Mouse (Mus musculus): ENCODE data around the gene Ddn.

Gene Ddn

GRCm38 (mm10) chr15:98809390-98809789 lies at the start of gene Ddn:
TSS of gene Ddn (minus strand) at chr15:98809490.
- no peak for DNase-seq (ENCODE audit: low spot score in 2 of 2)

GRCm38 (mm10) chr15:98854214-98854613 lies 44.9 kb upstream of the Ddn start:
- DNase-seq (ENCODE audit: low spot score in 2 of 2) = no peak

- DNase-seq (ENCODE audit: low spot score in 2 of 2) = no peak
Observed at GRCm38 (mm10) chr15:98853161-98853937, 44.1 kb upstream of the Ddn start.

GRCm38 (mm10) chr15:98852733-98853132 lies 43.4 kb upstream of the Ddn start:
- no peak for DNase-seq (ENCODE audit: low spot score in 2 of 2)

- no peak for DNase-seq (ENCODE audit: low spot score in 2 of 2)
Observed at GRCm38 (mm10) chr15:98852071-98852470, 42.8 kb upstream of the Ddn start.

GRCm38 (mm10) chr15:98851229-98851818 lies 42.0 kb upstream of the Ddn start:
- DNase-seq (ENCODE audit: low spot score in 2 of 2) = no peak

- no peak for DNase-seq (ENCODE audit: low spot score in 2 of 2)
Observed at GRCm38 (mm10) chr15:98850668-98851067, 41.4 kb upstream of the Ddn start.

- no peak for DNase-seq (ENCODE audit: low spot score in 2 of 2)
Observed at GRCm38 (mm10) chr15:98849956-98850600, 40.8 kb upstream of the Ddn start.

- DNase-seq (ENCODE audit: low spot score in 2 of 2) = no peak
Observed at GRCm38 (mm10) chr15:98849165-98849564, 39.9 kb upstream of the Ddn start.

GRCm38 (mm10) chr15:98846140-98846539 lies 36.9 kb upstream of the Ddn start:
- DNase-seq (ENCODE audit: low spot score in 2 of 2) = no peak

GRCm38 (mm10) chr15:98845149-98845548 lies 35.9 kb upstream of the Ddn start:
- DNase-seq (ENCODE audit: low spot score in 2 of 2) = no peak

GRCm38 (mm10) chr15:98843595-98844223 lies 34.4 kb upstream of the Ddn start:
- DNase-seq (ENCODE audit: low spot score in 2 of 2) = no peak

GRCm38 (mm10) chr15:98839671-98840585 lies 30.6 kb upstream of the Ddn start:
- DNase-seq (ENCODE audit: low spot score in 2 of 2) = no peak

GRCm38 (mm10) chr15:98839161-98839560 lies 29.9 kb upstream of the Ddn start:
- DNase-seq (ENCODE audit: low spot score in 2 of 2) = no peak

GRCm38 (mm10) chr15:98837743-98838103 lies 28.4 kb upstream of the Ddn start:
- DNase-seq (ENCODE audit: low spot score in 2 of 2) = no peak

- no peak for DNase-seq (ENCODE audit: low spot score in 2 of 2)
Observed at GRCm38 (mm10) chr15:98837006-98837742, 27.9 kb upstream of the Ddn start.

- DNase-seq (ENCODE audit: low spot score in 2 of 2) = no peak
Observed at GRCm38 (mm10) chr15:98835291-98835690, 26.0 kb upstream of the Ddn start.

GRCm38 (mm10) chr15:98834059-98834458 lies 24.8 kb upstream of the Ddn start:
- DNase-seq (ENCODE audit: low spot score in 2 of 2) = no peak

- DNase-seq (ENCODE audit: low spot score in 2 of 2) = no peak
Observed at GRCm38 (mm10) chr15:98833281-98833680, 24.0 kb upstream of the Ddn start.

GRCm38 (mm10) chr15:98832161-98833058 lies 23.1 kb upstream of the Ddn start:
- no peak for DNase-seq (ENCODE audit: low spot score in 2 of 2)

Data from right cerebral cortex, adult 2 months (tissue).